Mouse (Mus musculus): Measurements from ENCODE around the gene Arhgap25.

- TF ChIP-seq CTCF (IDR thresholded peaks at IDR 0.05; ENCODE audit: low read depth, low read length) (no peak), POLR2A (IDR thresholded peaks at IDR 0.05; ENCODE audit: borderline replicate concordance, low read depth, low read length) (no peak; the same call in 1 of the 2 replicates)
Observed at GRCm38 (mm10) chr6:87534855-87535575, 2.0 kb upstream of the Arhgap25 start.

Data from bone marrow macrophage, adult 2 months (primary cell).